Mouse (Mus musculus): ENCODE measurements at regions not wholly inside any gene's neighbourhood (a gene's known extent, or its start where the extent isn't known, plus 50 kb on each side); places are given as distances from the start of the nearest gene placed in this dataset.
A peak's percentile ranks its signal among the peaks of the same experiment; 100 is the strongest.
"Not testable (repeated sequence)": the region's sequence is repeated elsewhere in the genome, so short reads cannot be mapped to it uniquely, and the experiment has no call there.

DNA sequence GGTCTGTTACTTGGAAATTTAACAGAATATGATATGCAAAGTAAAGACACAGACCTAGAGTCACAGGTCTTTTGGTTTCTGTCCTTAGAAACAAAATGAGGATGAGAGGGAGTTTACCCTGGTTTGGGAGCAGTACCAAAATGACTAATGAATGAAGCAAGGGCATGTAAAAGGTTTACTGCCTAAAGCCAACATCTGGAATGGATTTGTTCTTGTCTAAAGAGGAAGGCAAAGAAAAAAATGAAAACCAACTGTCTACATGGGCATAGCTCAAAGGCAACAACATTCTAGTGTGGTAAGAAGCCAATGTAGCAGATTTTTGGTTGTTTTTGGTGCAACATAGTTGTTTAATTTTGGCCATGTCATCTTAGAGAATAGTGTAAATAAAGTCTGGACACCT lies 203.5 kb upstream of the Diaph2 start:
- DNase-seq: no peak
- intact Hi-C loops (cut with DNase I): no loop called here

- no peak for DNase-seq
- intact Hi-C loops (cut with DNase I): no loop called here
These were observed 201.9 kb upstream of the Diaph2 start for GRCm38 (mm10) chrX:129547606-129548005.

DNA sequence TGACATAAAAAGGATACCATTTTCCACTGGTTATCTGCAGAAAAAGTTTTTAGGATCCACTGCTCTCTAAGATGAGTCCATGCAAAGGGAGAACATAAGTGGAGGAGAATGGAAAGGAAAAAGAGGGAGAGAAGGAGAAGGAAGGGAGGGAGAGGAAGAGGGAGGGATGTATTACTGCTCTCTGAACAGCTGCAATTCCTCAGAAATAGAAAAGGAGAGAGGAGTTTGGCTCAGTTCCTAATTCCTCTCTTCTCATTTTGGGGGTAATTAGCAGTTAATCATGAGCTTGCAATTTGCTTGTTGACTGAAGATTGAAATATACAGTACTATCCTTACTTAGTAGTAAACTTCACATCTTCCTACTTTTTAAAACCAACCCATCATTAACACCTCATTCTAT lies 193.5 kb upstream of the Diaph2 start:
- DNase-seq: no peak
- intact Hi-C loops (cut with DNase I): no loop called here

DNA sequence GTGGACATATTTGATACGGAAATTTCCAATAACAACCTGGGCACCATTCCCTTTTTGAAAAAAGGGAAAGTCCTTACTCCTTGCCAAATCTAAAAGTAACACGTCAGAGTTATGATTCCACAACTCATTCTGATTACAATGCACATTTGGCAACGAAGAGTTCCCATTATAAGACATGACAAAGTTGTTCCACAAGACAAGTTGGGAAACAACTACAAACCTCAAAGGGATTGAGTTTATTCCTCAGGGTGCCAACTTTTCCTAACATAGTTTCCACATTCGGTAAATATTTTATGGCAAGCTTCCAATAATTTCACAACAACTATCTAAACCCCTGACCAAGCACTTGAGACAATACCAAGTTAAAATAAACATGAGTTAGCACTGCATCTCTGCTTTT lies 150.1 kb upstream of the Diaph2 start:
- DNase-seq: no peak
- intact Hi-C loops (cut with DNase I): no loop called here

DNA sequence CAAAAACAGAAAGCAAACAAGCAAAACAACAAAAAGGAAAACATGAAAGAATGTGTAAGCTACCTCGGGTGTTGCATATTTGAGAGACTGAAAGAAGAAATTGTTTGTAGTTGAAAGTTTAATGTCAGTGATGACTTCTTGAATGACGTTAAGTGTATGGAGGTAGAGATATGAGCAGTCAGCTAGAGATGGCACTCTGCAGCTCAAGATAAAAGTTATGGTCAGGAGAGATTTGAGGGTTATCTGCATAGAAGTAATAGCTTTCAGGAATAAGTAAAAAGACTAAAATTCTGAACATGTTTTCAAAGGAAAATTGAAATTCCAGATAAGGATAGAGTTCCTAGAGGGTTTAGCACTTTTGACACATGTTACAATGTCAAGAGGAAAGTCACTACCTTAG lies 141.7 kb upstream of the Diaph2 start:
- intact Hi-C loops (cut with DNase I): no loop called here
- DNase-seq: no peak

DNA sequence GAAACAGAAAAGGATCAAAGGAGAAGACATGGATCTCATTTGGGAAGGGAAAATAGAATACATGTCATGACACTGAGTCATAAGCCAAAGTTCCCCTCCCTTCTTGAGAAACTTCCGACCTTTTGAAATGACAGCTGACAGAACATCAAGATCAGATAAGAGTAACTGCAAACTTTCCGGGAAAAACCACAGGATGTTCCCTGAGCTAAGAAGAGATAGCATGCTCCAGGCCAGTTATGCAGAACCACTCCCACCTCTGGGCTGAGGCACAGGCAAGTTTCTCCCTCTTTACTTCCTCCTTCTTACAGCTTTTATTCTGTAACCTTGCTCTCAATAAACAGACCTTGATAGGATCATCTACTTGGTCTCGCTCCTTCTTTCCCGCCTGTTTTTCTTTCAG lies 138.0 kb upstream of the Diaph2 start:
- DNase-seq; intact Hi-C loops (cut with DNase I): not testable (repeated sequence)

DNA sequence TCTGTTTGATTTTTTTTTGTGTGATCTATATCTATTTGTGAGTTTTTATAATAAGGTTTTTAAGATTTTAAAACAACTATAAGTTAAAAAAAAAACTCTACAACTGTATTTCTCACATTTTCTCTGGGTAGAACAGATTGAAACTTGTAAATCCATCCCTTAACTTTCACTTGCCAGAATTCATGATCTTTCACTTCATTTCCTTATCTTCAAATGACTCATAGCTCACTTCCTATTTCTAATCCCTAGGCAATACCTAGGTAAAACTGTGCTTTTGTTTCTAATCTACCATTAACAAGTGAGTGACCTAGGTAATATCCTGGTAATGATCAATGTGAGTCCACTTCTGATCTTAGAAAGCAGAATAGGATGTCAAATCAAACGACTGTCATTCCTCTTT lies 112.5 kb upstream of the Diaph2 start:
- no peak for DNase-seq
- intact Hi-C loops (cut with DNase I): no loop called here

GRCm38 (mm10) chrX:129645106-129645505 lies 104.4 kb upstream of the Diaph2 start:
- intact Hi-C loops (cut with DNase I): no loop called here
- no peak for DNase-seq

- intact Hi-C loops (cut with DNase I): no loop called here
- DNase-seq: peak; percentile 1 to 5
These were observed 92.6 kb upstream of the Diaph2 start for GRCm38 (mm10) chrX:129656906-129657305.

- DNase-seq: no peak
- intact Hi-C loops (cut with DNase I): no loop called here
These were observed 58.9 kb upstream of the Diaph2 start for GRCm38 (mm10) chrX:129690677-129691076.

Data from heart, postnatal 36 days (tissue).